Mouse (Mus musculus) cortical plate, adult 2 months (tissue): ENCODE measurements around the gene Dnajc28. TPM values are rescaled to one million over a fixed set of nuclear protein-coding genes. Genes with fewer than 3 reads are reported as not detected.

ENCODE experiments used
- H3K27ac ChIP-seq: fragments of 200-500 bp; 2 replicates; pipeline ENCODE4 v1.5.1; 2012; ENCODE audit warnings: low read length, control low read depth, inconsistent platforms; ENCODE audit not compliant: insufficient read depth
- H3K4me1 ChIP-seq: fragments of 200-500 bp; 2 replicates; pipeline ENCODE4 v1.6.1; 2011; ENCODE audit warnings: low read length; ENCODE audit not compliant: control insufficient read depth, insufficient read depth
- H3K4me3 ChIP-seq: fragments of 200-500 bp; 2 replicates; pipeline ENCODE4 v1.5.1; 2011; ENCODE audit warnings: mild to moderate bottlenecking, low read length, control low read depth; ENCODE audit not compliant: insufficient read depth
- CTCF ChIP-seq: fragments of 200-500 bp; IDR thresholded peaks from 2 replicates; pipeline ENCODE4 v1.5.1; 2011; ENCODE audit warnings: mild to moderate bottlenecking, control low read depth, low read length; ENCODE audit not compliant: insufficient read depth; ENCODE audit errors: extremely low read depth
- POLR2A ChIP-seq: fragments of 200-500 bp; IDR thresholded peaks from 2 replicates; pipeline ENCODE4 v1.6.1; 2011; ENCODE audit warnings: mild to moderate bottlenecking, low read length, control low read depth; ENCODE audit not compliant: insufficient read depth; ENCODE audit errors: extremely low read depth
- polyA plus RNA-seq: library from polyadenylated mRNA; depleted of rRNA; stranded (reverse); fragments of >200 nt; gene quantifications from 2 replicates; pipeline ENCODE4 v1.2.3, GENCODE M21; 2012

Dnajc28 gene
- polyA plus RNA-seq, 1 experiment, result 8.2 TPM

DNA sequence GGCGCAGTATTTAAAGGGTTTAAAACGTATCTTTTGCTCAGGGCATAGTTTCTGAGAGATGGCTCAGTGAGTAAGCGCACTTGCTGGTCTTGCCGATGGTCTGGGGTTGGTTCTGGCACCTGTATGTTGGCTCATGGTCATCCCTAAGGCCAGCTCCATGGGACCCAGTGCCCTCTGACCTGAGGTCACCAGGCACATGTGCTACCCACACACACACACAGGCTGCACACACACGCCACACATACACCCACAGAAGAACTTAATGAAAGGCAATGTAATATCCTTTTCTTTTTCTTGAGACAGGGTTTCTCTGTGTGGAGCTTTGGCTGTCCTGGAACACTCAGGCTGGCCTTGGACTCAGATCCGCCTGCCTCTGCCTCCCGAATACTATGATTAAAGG, 14.1 kb upstream of the Dnajc28 start:
- Histone ChIP-seq H3K27ac (no peak overlapping the region), H3K4me3 (no peak overlapping the region), H3K4me1 (no peaks in the 10 kb centered on the region; the same call in 1 of the 2 replicates)
- no peak for TF ChIP-seq POLR2A
- TF ChIP-seq CTCF, result no peak

DNA sequence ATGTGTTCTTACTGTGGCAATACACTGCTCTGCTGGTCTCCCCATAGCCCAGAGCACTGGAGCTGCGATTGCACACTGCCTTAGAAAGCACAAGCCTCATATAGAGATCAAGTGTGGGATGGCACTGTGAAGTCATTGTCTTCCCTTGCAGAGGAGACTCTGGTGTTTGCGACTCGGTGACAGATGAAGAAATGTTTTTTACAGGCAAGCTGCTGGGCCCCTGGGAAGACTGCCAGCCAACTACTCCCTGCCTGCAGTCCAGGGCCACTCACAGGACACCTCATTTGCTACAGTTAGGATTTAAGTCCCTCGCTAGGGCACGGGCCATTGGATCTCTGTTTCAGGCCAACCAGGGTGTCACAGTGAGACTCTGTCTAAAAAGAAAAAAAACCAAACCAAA, 13.6 kb upstream of the Dnajc28 start:
- Histone ChIP-seq H3K4me1 (no peaks in the 10 kb centered on the region; the same call in 1 of the 2 replicates), H3K27ac (no peak overlapping the region), H3K4me3 (no peak overlapping the region)
- no peak for TF ChIP-seq CTCF
- no peak for TF ChIP-seq POLR2A

- TF ChIP-seq POLR2A, result no peak
- no peak for TF ChIP-seq CTCF
- H3K4me1 ChIP-seq, result no peaks in the 10 kb centered on the region; the same call in 1 of the 2 replicates
- no peak overlapping the region for H3K4me3 ChIP-seq
- H3K27ac ChIP-seq, result no peak overlapping the region
Observed at GRCm38 (mm10) chr16:91630584-91630983, 11.8 kb upstream of the Dnajc28 start.

- no peak for TF ChIP-seq CTCF
- no peak for TF ChIP-seq POLR2A
- H3K4me1 ChIP-seq, result no peaks in the 10 kb centered on the region; the same call in 1 of the 2 replicates
- H3K4me3 ChIP-seq, result no peak overlapping the region
Observed at GRCm38 (mm10) chr16:91629749-91630148, 10.9 kb upstream of the Dnajc28 start.

GRCm38 (mm10) chr16:91628673-91629072, 9.8 kb upstream of the Dnajc28 start:
- H3K4me3 ChIP-seq, result no peak overlapping the region
- TF ChIP-seq CTCF (no peak), POLR2A (no peak)
- no peaks in the 10 kb centered on the region; the same call in 1 of the 2 replicates for H3K4me1 ChIP-seq
- H3K27ac ChIP-seq, result no peak overlapping the region

More at GRCm38 (mm10) chr16:91629749-91630148, 10.9 kb upstream of the Dnajc28 start:
- no peak overlapping the region for H3K27ac ChIP-seq

- Histone ChIP-seq H3K4me3 (no peak overlapping the region), H3K27ac (no peak overlapping the region), H3K4me1 (no peaks in the 10 kb centered on the region; the same call in 1 of the 2 replicates)
- no peak for TF ChIP-seq CTCF
- TF ChIP-seq POLR2A, result no peak
Observed at GRCm38 (mm10) chr16:91627831-91628230, 9.0 kb upstream of the Dnajc28 start.

DNA sequence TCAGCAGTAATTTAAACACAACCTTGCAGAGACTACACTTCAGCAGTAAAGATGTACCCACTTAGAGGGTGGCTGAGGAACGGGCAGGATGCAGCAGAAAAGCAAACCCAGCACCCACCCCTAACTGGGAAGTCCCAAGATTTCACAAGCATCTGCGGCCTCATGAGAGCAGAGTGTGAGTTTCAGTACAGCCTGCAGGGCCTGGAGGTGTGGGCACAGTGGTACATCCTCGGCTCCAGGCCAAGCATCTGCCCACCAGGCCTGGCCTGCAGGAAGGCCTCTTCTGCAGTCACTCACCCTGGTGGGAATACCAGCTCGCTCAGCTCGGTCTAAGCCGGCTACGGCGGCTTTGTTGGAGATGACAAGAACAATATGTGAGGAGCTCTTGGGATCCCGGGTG, 4.2 kb upstream of the Dnajc28 start:
- TF ChIP-seq POLR2A (no peak), CTCF (no peak)
- H3K4me1 ChIP-seq, result no peaks in the 10 kb centered on the region

DNA sequence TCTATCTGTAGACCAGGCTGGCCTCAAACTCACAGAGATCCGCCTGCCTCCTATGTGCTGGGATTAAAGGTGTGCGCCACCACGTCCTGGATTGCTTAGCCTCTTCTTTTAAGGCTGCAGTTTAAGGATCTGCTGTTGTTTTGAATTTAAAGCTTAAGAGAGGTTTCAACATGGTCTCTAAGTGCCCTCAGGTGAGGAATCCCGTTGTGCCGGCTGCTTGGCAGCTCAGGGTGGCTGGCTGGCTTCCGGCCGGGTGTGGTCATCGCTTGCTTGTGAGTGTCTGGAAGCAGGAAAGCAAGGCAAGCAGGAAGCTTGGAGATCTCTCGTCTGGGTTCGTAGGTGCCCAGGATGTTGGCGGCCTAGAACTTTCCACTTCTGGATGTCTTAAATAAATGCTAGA, 2.2 kb upstream of the Dnajc28 start:
- TF ChIP-seq CTCF (no peak), POLR2A (no peak)
- H3K4me1 ChIP-seq, result no peaks in the 10 kb centered on the region
- no peak overlapping the region for H3K27ac ChIP-seq
- no peak overlapping the region for H3K4me3 ChIP-seq

More for the DNA sequence above, 4.2 kb upstream of the Dnajc28 start:
- Histone ChIP-seq H3K4me3 (no peak overlapping the region), H3K27ac (no peak overlapping the region)

- H3K27ac ChIP-seq, result no peak overlapping the region
- H3K4me1 ChIP-seq, result no peaks in the 10 kb centered on the region
- TF ChIP-seq CTCF, result no peak
- no peak for TF ChIP-seq POLR2A
- no peak overlapping the region for H3K4me3 ChIP-seq
Observed at GRCm38 (mm10) chr16:91620185-91620584, 1.4 kb upstream of the Dnajc28 start.

- Histone ChIP-seq H3K4me1 (no peaks in the 10 kb centered on the region), H3K27ac (no peak overlapping the region), H3K4me3 (no peak overlapping the region)
- TF ChIP-seq POLR2A (no peak), CTCF (no peak)
Observed at GRCm38 (mm10) chr16:91614552-91614951, 4.3 kb downstream of the Dnajc28 start.

DNA sequence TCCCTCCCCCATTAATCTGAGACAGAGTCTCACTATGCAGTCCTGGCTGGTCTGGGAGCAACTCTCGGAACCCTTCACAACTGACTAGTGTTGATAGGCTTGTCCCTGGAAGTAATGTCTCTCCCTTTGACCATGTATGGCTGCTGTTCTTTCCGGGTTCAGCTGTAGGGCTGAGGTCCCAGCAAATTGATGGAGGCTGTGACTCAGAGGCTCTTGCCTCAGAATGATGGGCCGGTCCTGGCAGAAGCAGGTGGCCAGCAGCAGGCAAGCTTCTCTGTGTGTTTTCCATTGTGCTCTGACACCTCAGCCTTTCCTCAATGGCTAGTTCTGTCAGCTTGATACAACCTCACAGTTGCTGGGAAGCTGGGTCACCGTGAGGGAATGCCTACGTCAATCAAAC, 6.3 kb downstream of the Dnajc28 start:
- Histone ChIP-seq H3K4me3 (no peak overlapping the region), H3K4me1 (no peaks in the 10 kb centered on the region), H3K27ac (no peak overlapping the region)
- TF ChIP-seq CTCF, result no peak
- no peak for TF ChIP-seq POLR2A

DNA sequence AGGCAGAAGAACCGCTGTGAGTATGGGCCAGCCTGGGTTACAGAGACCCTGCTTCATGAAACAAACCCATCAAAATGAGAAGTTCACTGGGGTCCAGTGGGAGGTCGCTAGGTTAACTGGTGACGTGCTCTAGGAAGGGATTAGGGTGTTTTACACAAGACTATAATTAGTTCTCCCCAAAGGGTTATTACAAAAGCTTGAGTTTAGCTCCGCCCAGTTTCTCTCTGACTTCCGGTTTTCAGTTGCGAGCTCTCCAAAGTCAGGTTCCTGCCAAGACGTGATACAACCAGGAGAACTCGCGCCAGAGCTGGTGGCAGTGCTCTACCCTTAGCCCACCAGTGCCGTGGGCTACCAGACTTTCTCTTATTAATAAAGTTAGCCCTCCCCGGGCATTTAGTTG, 7.6 kb downstream of the Dnajc28 start:
- TF ChIP-seq CTCF (no peak), POLR2A (no peak)
- Histone ChIP-seq H3K27ac (no peak overlapping the region), H3K4me1 (no peaks in the 10 kb centered on the region), H3K4me3 (no peak overlapping the region)
